Mouse (Mus musculus) cortical plate, adult 2 months (tissue): Measurements from ENCODE around the gene Phactr1. TPM values are rescaled to one million over a fixed set of nuclear protein-coding genes. Genes with fewer than 3 reads are reported as not detected.
"Not testable (repeated sequence)": the region's sequence is repeated elsewhere in the genome, so short reads cannot be mapped to it uniquely, and the experiment has no call there.

Experiments used
- H3K27ac ChIP-seq: fragments of 200-500 bp; 2 replicates; pipeline ENCODE4 v1.5.1; 2012; ENCODE audit warnings: low read length, control low read depth, inconsistent platforms; ENCODE audit not compliant: insufficient read depth
- H3K4me1 ChIP-seq: fragments of 200-500 bp; 2 replicates; pipeline ENCODE4 v1.6.1; 2011; ENCODE audit warnings: low read length; ENCODE audit not compliant: control insufficient read depth, insufficient read depth
- H3K4me3 ChIP-seq: fragments of 200-500 bp; 2 replicates; pipeline ENCODE4 v1.5.1; 2011; ENCODE audit warnings: mild to moderate bottlenecking, low read length, control low read depth; ENCODE audit not compliant: insufficient read depth
- CTCF ChIP-seq: fragments of 200-500 bp; IDR thresholded peaks from 2 replicates; pipeline ENCODE4 v1.5.1; 2011; ENCODE audit warnings: mild to moderate bottlenecking, control low read depth, low read length; ENCODE audit not compliant: insufficient read depth; ENCODE audit errors: extremely low read depth
- POLR2A ChIP-seq: fragments of 200-500 bp; IDR thresholded peaks from 2 replicates; pipeline ENCODE4 v1.6.1; 2011; ENCODE audit warnings: mild to moderate bottlenecking, low read length, control low read depth; ENCODE audit not compliant: insufficient read depth; ENCODE audit errors: extremely low read depth
- polyA plus RNA-seq: library from polyadenylated mRNA; depleted of rRNA; stranded (reverse); fragments of >200 nt; gene quantifications from 2 replicates; pipeline ENCODE4 v1.2.3, GENCODE M21; 2012

The Phactr1 gene
- polyA plus RNA-seq, 1 experiment = 206 TPM

DNA sequence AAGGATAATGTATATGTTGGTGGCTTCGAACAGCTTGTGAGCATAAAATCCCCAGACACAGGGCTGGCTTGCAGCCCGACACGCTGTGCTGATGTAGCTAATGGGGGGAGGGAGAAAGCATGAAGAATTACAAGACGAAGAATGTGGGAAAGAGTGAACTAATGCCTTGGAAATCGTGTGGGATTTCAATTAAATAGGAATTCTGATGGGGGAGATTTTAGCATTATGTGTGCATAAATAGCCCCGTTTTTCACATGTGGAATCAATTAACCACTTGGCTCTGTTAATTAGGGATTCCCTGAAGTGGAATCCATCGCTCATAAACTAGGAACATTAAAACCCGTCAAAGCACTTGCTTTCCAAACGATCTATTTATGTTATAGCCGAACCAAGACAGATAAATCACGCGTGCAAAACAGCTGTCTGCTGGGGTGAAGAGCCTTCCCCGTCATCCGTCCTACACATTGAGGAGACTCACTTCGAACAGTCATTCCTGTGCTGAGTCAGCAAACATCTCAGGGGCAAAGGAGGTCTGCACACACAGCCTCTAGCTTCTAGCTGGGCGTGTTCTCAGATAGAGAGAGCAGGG lies 254.2 kb downstream of the Phactr1 start:
- peaks cover 7% of the 10 kb centered on the region for H3K4me1 ChIP-seq
- TF ChIP-seq CTCF (no peak), POLR2A (no peak)
- no peak overlapping the region for H3K4me3 ChIP-seq
- H3K27ac ChIP-seq = no peak overlapping the region

GRCm38 (mm10) chr13:42937871-42938270 lies 257.4 kb downstream of the Phactr1 start:
- TF ChIP-seq CTCF (no peak), POLR2A (no peak)
- Histone ChIP-seq H3K4me3 (no peak overlapping the region), H3K4me1 (peaks cover 1% of the 10 kb centered on the region; the same call in 1 of the 2 replicates), H3K27ac (no peak overlapping the region)

DNA sequence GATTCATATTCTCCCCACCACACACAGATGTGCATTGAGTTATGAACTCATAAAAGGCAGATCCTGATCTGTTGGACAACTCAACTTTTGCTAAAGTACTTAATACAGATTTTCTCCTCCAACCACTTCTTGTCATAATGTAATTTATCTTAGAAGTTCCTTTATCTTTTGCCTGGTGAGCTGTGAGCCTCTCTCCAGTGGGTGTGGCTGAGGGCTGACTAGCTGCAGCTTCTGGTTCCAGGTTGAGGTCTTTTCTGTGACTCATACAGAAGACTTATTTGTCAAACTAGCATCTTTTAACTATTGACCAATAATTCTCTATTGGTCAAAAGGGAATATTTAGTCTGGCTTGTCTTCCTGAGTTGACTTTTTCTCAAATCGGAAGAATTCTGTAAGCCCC lies 257.9 kb downstream of the Phactr1 start:
- H3K27ac ChIP-seq = no peak overlapping the region
- peaks cover 1% of the 10 kb centered on the region; the same call in 1 of the 2 replicates for H3K4me1 ChIP-seq
- H3K4me3 ChIP-seq = no peak overlapping the region
- TF ChIP-seq CTCF (no peak), POLR2A (no peak)

GRCm38 (mm10) chr13:42940271-42940670 lies 259.8 kb downstream of the Phactr1 start:
- no peak overlapping the region for H3K27ac ChIP-seq
- no peak for TF ChIP-seq CTCF
- no peak for TF ChIP-seq POLR2A
- H3K4me1 ChIP-seq = no peaks in the 10 kb centered on the region; the same call in 1 of the 2 replicates
- no peak overlapping the region for H3K4me3 ChIP-seq

GRCm38 (mm10) chr13:42944106-42944505 lies 263.7 kb downstream of the Phactr1 start:
- TF ChIP-seq CTCF = no peak
- no peak for TF ChIP-seq POLR2A
- H3K27ac ChIP-seq = no peak overlapping the region; the same call in 1 of the 2 replicates

DNA sequence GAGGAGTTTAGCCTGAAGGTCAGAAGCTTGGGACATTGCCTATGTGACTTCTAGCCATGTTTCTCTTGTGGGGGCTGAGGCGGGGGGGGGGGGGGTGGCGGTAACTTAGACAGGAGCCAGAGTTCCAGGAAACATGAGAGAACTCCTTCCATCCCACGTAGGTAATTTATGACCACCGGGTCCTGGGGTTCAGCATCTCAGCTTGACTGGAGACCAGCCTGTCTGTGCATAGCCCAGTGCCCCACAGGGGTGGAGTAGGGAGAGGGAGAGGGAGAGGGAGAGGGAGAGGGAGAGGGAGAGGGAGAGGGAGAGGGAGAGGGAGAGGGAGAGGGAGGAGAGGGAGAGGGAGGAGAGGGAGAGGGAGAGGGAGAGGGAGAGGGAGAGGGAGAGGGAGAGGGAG lies 264.8 kb downstream of the Phactr1 start:
- not testable (repeated sequence) for H3K4me3 ChIP-seq, H3K27ac ChIP-seq
- H3K4me1 ChIP-seq = peaks cover 11% of the 10 kb centered on the region

More at GRCm38 (mm10) chr13:42944106-42944505, 263.7 kb downstream of the Phactr1 start:
- peaks cover 7% of the 10 kb centered on the region for H3K4me1 ChIP-seq
- no peak overlapping the region for H3K4me3 ChIP-seq

- TF ChIP-seq POLR2A (no peak), CTCF (no peak)
- H3K4me1 ChIP-seq = peaks cover 26% of the 10 kb centered on the region
- no peak overlapping the region for H3K4me3 ChIP-seq
- no peak overlapping the region for H3K27ac ChIP-seq
Measured at GRCm38 (mm10) chr13:42948717-42949265, 268.4 kb downstream of the Phactr1 start.

DNA sequence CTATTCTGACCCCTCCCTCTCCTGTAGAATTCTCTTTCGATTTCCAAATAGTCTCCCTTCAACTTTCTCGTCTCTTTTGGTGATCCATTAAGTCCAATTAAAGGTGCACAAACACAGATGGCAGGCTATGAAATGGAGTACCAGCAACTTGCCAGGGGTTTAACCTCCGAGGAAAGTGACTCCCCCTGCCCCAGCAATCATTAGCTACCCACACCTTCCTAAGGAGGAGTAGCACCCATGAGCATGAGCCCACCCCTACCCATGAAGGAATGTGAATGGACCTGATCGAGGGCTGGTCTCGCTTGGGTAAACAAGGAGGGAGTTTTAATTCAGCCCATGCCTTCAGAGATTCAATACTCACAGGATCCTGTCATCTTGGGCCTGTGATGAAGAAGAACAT lies 268.9 kb downstream of the Phactr1 start:
- TF ChIP-seq CTCF (no peak), POLR2A (no peak)
- no peak overlapping the region for H3K27ac ChIP-seq
- peaks cover 26% of the 10 kb centered on the region for H3K4me1 ChIP-seq
- H3K4me3 ChIP-seq = no peak overlapping the region

GRCm38 (mm10) chr13:42950056-42950455 lies 269.6 kb downstream of the Phactr1 start:
- Histone ChIP-seq H3K4me3 (no peak overlapping the region), H3K27ac (no peak overlapping the region), H3K4me1 (peaks cover 26% of the 10 kb centered on the region)
- no peak for TF ChIP-seq CTCF
- no peak for TF ChIP-seq POLR2A

- peak; percentile 24; the same call in 1 of the 2 replicates for TF ChIP-seq POLR2A
- no peak for TF ChIP-seq CTCF
- H3K4me1 ChIP-seq = peaks cover 26% of the 10 kb centered on the region
- H3K27ac ChIP-seq = no peak overlapping the region
- H3K4me3 ChIP-seq = no peak overlapping the region
Measured at GRCm38 (mm10) chr13:42952037-42952721, 271.8 kb downstream of the Phactr1 start.
